Mouse (Mus musculus) lung, adult 2 months (tissue): ENCODE measurements at regions not wholly inside any gene's neighbourhood (a gene's known extent, or its start where the extent isn't known, plus 50 kb on each side); places are given as distances from the start of the nearest gene placed in this dataset.

Experiments
- CTCF ChIP-seq: fragments of 200-500 bp; IDR thresholded peaks from 2 replicates; pipeline ENCODE4 v1.5.1; 2011; ENCODE audit warnings: mild to moderate bottlenecking, low read length, control low read depth; ENCODE audit not compliant: insufficient read depth
- POLR2A ChIP-seq: fragments of 200-500 bp; IDR thresholded peaks from 2 replicates; pipeline ENCODE4 v1.6.1; 2011; ENCODE audit warnings: low read depth, mild to moderate bottlenecking, control low read depth, low read length, borderline replicate concordance; ENCODE audit errors: extremely low read depth

DNA sequence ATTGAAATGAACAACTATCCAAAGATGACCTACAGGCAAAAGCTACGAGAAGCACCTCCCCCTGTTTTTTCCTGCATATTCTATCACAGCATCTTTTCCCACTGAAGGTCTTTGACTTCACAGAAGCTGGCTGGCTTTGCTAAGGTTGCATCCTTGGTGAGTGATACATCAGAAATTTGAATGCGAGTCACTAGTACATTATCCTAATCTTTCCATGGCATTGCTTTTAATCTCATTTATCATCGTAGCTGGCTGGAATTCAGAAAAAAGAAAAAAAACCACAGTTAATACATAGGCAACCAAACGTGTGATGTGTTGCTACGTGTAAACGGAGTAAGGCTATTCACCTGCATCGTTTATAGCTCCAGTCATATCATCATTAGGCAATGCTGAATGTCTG lies 120.6 kb upstream of the Sox9 start:
- TF ChIP-seq CTCF (no peak), POLR2A (no peak)
